Mouse (Mus musculus) gastrocnemius, postnatal 4 days (tissue): ENCODE measurements around the gene Mrpl48. TPM values are rescaled to one million over a fixed set of nuclear protein-coding genes. Genes with fewer than 3 reads are reported as not detected.

Experiments used
- DNase-seq, 2 experiments: peaks; one replicate each; pipeline ENCODE4 v3.0.0; 2021 to 2022; ENCODE audit warnings: low spot score in 2 of 2, mixed read lengths in 2 of 2
- total RNA-seq, 2 experiments: library from RNA; stranded (reverse); gene quantifications; 2 replicates each; pipeline ENCODE4 v1.2.3; 2021

Mrpl48 gene
- total RNA-seq, 2 experiments from 2014 or later = 60.1 to 67.2 TPM

- peak; percentile 56 to 81 for DNase-seq
Measured at GRCm38 (mm10) chr7:100536804-100537518, 71.1 kb downstream of the Mrpl48 start, which contains the start of gene Coa4. TSS of gene Coa4 (plus strand) at chr7:100537071.

- DNase-seq = no peak
Measured at GRCm38 (mm10) chr7:100535831-100536230, 72.3 kb downstream of the Mrpl48 start.

GRCm38 (mm10) chr7:100534216-100534615 lies 73.9 kb downstream of the Mrpl48 start:
- DNase-seq = no peak

- no peak for DNase-seq
Measured at GRCm38 (mm10) chr7:100533503-100533902, 74.6 kb downstream of the Mrpl48 start.

GRCm38 (mm10) chr7:100530766-100531165 lies 77.3 kb downstream of the Mrpl48 start:
- DNase-seq = no peak

GRCm38 (mm10) chr7:100524669-100525068 lies 83.4 kb downstream of the Mrpl48 start:
- no peak for DNase-seq

GRCm38 (mm10) chr7:100522222-100522621 lies 85.9 kb downstream of the Mrpl48 start:
- DNase-seq = no peak

GRCm38 (mm10) chr7:100520663-100521285 lies 87.3 kb downstream of the Mrpl48 start:
- peak; percentile 70 to 83 for DNase-seq

- DNase-seq = no peak
Measured at GRCm38 (mm10) chr7:100520204-100520603, 87.9 kb downstream of the Mrpl48 start.

GRCm38 (mm10) chr7:100514573-100514972 lies 93.5 kb downstream of the Mrpl48 start, which contains the start of gene Dnajb13:
TSS of gene Dnajb13 (minus strand) at chr7:100514960.
- DNase-seq = no peak

- DNase-seq = no peak
Measured at GRCm38 (mm10) chr7:100511602-100512001, 96.5 kb downstream of the Mrpl48 start.

- DNase-seq = no peak
Measured at GRCm38 (mm10) chr7:100508670-100509069, 99.4 kb downstream of the Mrpl48 start.

GRCm38 (mm10) chr7:100506494-100506893 lies 101.6 kb downstream of the Mrpl48 start:
- no peak for DNase-seq

GRCm38 (mm10) chr7:100504740-100505487 lies 103.2 kb downstream of the Mrpl48 start:
- DNase-seq = no peak

- DNase-seq = no peak
Measured at GRCm38 (mm10) chr7:100503076-100503475, 105.0 kb downstream of the Mrpl48 start.

GRCm38 (mm10) chr7:100502374-100502922 lies 105.7 kb downstream of the Mrpl48 start:
- no peak for DNase-seq

- no peak for DNase-seq
Measured at GRCm38 (mm10) chr7:100501844-100502373, 106.2 kb downstream of the Mrpl48 start.

- no peak for DNase-seq
Measured at GRCm38 (mm10) chr7:100501027-100501843, 106.9 kb downstream of the Mrpl48 start.

GRCm38 (mm10) chr7:100500276-100500977 lies 107.7 kb downstream of the Mrpl48 start:
- no peak for DNase-seq

GRCm38 (mm10) chr7:100499465-100499864 lies 108.6 kb downstream of the Mrpl48 start:
- DNase-seq = no peak
